ENCODE assay signal across 8 mouse cellular contexts in the genomic region with DNA sequence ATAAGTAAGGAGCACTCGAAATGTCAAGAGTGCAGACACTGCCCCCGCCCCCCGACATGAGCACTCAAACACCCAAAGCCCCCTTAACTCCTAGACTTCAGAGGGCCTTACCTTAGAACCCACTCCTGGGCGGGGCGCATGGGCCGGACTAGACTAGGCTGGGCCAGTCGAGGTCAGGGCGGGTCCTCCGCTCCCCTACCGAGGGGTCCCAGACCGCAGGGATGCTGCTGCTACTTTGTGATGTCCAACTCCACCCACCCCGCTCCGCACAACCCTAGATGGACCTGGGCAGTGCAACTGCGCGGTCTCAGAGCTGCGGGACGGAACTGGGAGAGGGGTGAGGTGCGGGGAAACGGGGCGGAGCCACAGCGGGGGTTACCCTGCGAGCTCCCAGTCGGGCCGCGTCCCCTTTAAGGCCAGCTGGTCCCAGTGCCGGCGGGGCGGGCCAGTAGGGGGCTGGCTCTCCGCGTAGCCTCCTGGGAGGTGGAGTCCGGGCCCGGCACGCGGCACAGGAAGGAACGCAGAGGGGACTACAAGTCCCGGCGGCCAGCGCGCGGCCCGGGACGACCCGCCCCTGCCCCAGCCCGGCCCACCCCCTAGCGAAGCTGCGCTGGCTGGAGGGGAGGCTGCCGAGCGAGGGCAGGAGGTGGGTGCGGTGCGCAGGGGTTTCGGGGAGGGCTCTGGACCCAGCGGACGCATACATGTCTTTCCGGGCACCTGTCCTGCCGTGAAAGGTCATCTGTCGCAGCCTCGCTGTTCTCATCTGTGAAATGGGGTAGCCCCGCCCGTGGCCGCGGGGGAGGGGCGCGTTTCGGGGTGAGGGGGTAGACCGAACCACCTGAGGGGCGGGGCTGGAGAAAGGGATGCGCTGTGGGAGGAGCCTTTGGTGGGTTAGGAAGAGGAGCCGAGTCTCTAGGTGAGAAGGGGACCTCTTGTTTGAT. TPM values are rescaled to one million over a fixed set of nuclear protein-coding genes. Genes with fewer than 3 reads are reported as not detected.
DNase-seq lines count a peak whose midpoint lies in the region; ATAC-seq lines count a peak whose summit lies in the region.

A gene (minus strand): TSS at position 295 of the 941 bp plus-strand sequence.
A gene (plus strand): TSS at position 602 of the 941 bp plus-strand sequence.

- H3K4me1 ChIP-seq in heart, embryonic 10.5 days, result peaks cover 28% of the 10 kb centered on the region
- peaks cover 28% of the 10 kb centered on the region for H3K4me1 ChIP-seq in kidney, embryonic 15.5 days

- peak within 1 kb of the TSS; percentile 89 for H3K4me3 ChIP-seq in heart, embryonic 10.5 days
- H3K4me3 ChIP-seq in kidney, embryonic 15.5 days (replicated peaks), result peak within 1 kb of the TSS; percentile 93

- peaks cover 24% of the 10 kb centered on the region for H3K27me3 ChIP-seq in heart, embryonic 10.5 days (ENCODE audit: insufficient read depth, poor library complexity, severe bottlenecking)
- peaks cover 4% of the 10 kb centered on the region for H3K27me3 ChIP-seq in kidney, embryonic 15.5 days

- H3K9me3 ChIP-seq in heart, embryonic 10.5 days, result no peaks in the 10 kb centered on the region
- H3K9me3 ChIP-seq in kidney, embryonic 15.5 days (replicated peaks), result no peaks in the 10 kb centered on the region

- DNase-seq in B cell, adult 2 months, result peak; percentile 93 to 94
- DNase-seq in brain, adult 2 months (ENCODE audit: low read depth, low spot score), result peak; percentile 98
- DNase-seq in heart, embryonic 10.5 days (ENCODE audit: low spot score), result peak; percentile 98
- peak; percentile 95 for DNase-seq in liver
- peak; percentile 90 to 95 for DNase-seq in spleen, postnatal 4 days (ENCODE audit: low spot score in 2 of 2)

- H3K36me3 ChIP-seq in heart, embryonic 10.5 days, result no peaks in the 10 kb centered on the region
- H3K36me3 ChIP-seq in kidney, embryonic 15.5 days, result no peaks in the 10 kb centered on the region

- under 1% methylated on average over 68 of the region's 68 CpGs for WGBS in heart, embryonic 10.5 days
- WGBS in kidney, embryonic 15.5 days, result 1% methylated on average over 68 of the region's 68 CpGs

- peak within 1 kb of the TSS; percentile 83 for H3K4me2 ChIP-seq in kidney, embryonic 15.5 days

- H3K9ac ChIP-seq in kidney, embryonic 15.5 days, result peak within 1 kb of the TSS; percentile 74

- peak within 1 kb of the TSS; percentile 92 for H3K27ac ChIP-seq in heart, embryonic 10.5 days
- peak within 1 kb of the TSS; percentile 46 for H3K27ac ChIP-seq in kidney, embryonic 15.5 days

- peak; percentile 96 for ATAC-seq in erythroblast, adult 5-6 weeks (replicated peaks; ENCODE audit: low FRiP score, poor library complexity, severe bottlenecking)
- peak; percentile 99 for ATAC-seq in kidney, embryonic 15.5 days (replicated peaks; ENCODE audit: low FRiP score)
- ATAC-seq in monocyte, adult 5-6 weeks (replicated peaks; ENCODE audit: insufficient number of reproducible peaks, low FRiP score, low TSS enrichment, poor library complexity, severe bottlenecking), result peak; percentile 83

RNA-seq across cellular contexts. Expression of the first gene that starts in this region (rescaled TPM):
- total RNA-seq in erythroblast, adult 5-6 weeks (2015; ENCODE audit: low replicate concordance), result 0.38 TPM in 1 of 2 replicates, not detected in the other
- 0.26 and 0.28 TPM in 2 replicates for total RNA-seq in erythroblast, adult 5-6 weeks (2017; ENCODE audit: low replicate concordance)
- 1.1 and 2.3 TPM in 2 replicates for polyA plus RNA-seq in heart, embryonic 10.5 days (2016; fragmentation: Nextera tagmentation; extraction: Ambion mirVana)
- 1.5 and 1.9 TPM in 2 replicates for polyA plus RNA-seq in kidney, embryonic 15.5 days (2015; fragmentation: Nextera tagmentation; extraction: Ambion mirVana)
- 1.9 to 8.0 TPM (median 5.7 TPM) in 3 replicates for total RNA-seq in monocyte, adult 5-6 weeks (2017)

RNA-seq across cellular contexts. Expression of the second gene that starts in this region (rescaled TPM):
- total RNA-seq in erythroblast, adult 5-6 weeks (2015; ENCODE audit: low replicate concordance), result 0.42 TPM in 1 of 2 replicates, not detected in the other
- 0.14 and 0.43 TPM in 2 replicates for total RNA-seq in erythroblast, adult 5-6 weeks (2017; ENCODE audit: low replicate concordance)
- polyA plus RNA-seq in heart, embryonic 10.5 days (2016; fragmentation: Nextera tagmentation; extraction: Ambion mirVana), result 4.1 and 4.6 TPM in 2 replicates
- 3.8 and 4.2 TPM in 2 replicates for polyA plus RNA-seq in kidney, embryonic 15.5 days (2015; fragmentation: Nextera tagmentation; extraction: Ambion mirVana)
- total RNA-seq in monocyte, adult 5-6 weeks (2017), result 1.2 to 4.0 TPM (median 2.2 TPM) in 3 replicates

Comparison
In these comparisons a context has a peak if more than half of its experiments do, and no peak if none do; other contexts are left out.
1. Peak in every context shown above with its lines: DNase-seq, ATAC-seq, H3K4me3 ChIP-seq and H3K27ac ChIP-seq.
2. Peak in ATAC-seq in erythroblast, adult 5-6 weeks; RNA of the genes that start here not detected or under 1 TPM.